Mouse (Mus musculus) embryonic fibroblast, embryonic 13.5 days (primary cell): ENCODE measurements around the gene Gab1.

Experiments
- CTCF ChIP-seq: IDR thresholded peaks from 2 replicates; pipeline ENCODE4 v1.5.1; 2011; ENCODE audit warnings: mild to moderate bottlenecking, control low read depth, low read length, moderate library complexity, borderline replicate concordance; ENCODE audit not compliant: insufficient read depth
- POLR2A ChIP-seq: IDR thresholded peaks from 2 replicates; pipeline ENCODE4 v1.6.1; 2011; ENCODE audit warnings: low read depth, mild to moderate bottlenecking, control low read depth, low read length, moderate library complexity

GRCm38 (mm10) chr8:80865181-80865784, 15.0 kb downstream of the Gab1 start:
- no peak for TF ChIP-seq CTCF
- TF ChIP-seq POLR2A, result no peak
